Mouse (Mus musculus): ENCODE data around the gene Slit3. TPM values are rescaled to one million over a fixed set of nuclear protein-coding genes. Genes with fewer than 3 reads are reported as not detected.

Slit3 gene
- polyA plus RNA-seq, 1 experiment from 2014 or later, result 11.1 TPM

GRCm38 (mm10) chr11:35557476-35557875 lies 436.5 kb downstream of the Slit3 start:
- DNase-seq (ENCODE audit: low spot score, missing footprints) (no peak), ATAC-seq (ENCODE audit: low FRiP score) (no peak)
- Histone ChIP-seq H3K27me3 (ENCODE audit: control insufficient read depth, insufficient read depth, low read length) (no peaks in the 10 kb centered on the region), H3K9me3 (ENCODE audit: control insufficient read depth, low read length) (no peaks in the 10 kb centered on the region), H3K4me3 (ENCODE audit: low read depth, low read length) (no peak overlapping the region), H3K27ac (ENCODE audit: low read depth, low read length) (no peak overlapping the region), H3K4me2 (no peak overlapping the region), H3K9ac (ENCODE audit: low read length) (no peak overlapping the region), H3K36me3 (ENCODE audit: control insufficient read depth, insufficient read depth, low read length) (no peaks in the 10 kb centered on the region), H3K4me1 (ENCODE audit: control insufficient read depth, insufficient read depth, low read length) (peaks cover 4% of the 10 kb centered on the region; the same call in 1 of the 2 replicates)
- 90% methylated on average over 8 of the region's 8 CpGs for WGBS

- no peak overlapping the region for H3K4me2 ChIP-seq
- peaks cover 4% of the 10 kb centered on the region; the same call in 1 of the 2 replicates for H3K4me1 ChIP-seq (ENCODE audit: control insufficient read depth, insufficient read depth, low read length)
- H3K9ac ChIP-seq (ENCODE audit: low read length), result no peak overlapping the region
- H3K9me3 ChIP-seq (ENCODE audit: control insufficient read depth, low read length), result no peaks in the 10 kb centered on the region
- WGBS, result 75% methylated on average over 2 of the region's 2 CpGs
- H3K27me3 ChIP-seq (ENCODE audit: control insufficient read depth, insufficient read depth, low read length), result no peaks in the 10 kb centered on the region
- H3K36me3 ChIP-seq (ENCODE audit: control insufficient read depth, insufficient read depth, low read length), result no peaks in the 10 kb centered on the region
- no peak overlapping the region for H3K27ac ChIP-seq (ENCODE audit: low read depth, low read length)
- ATAC-seq (ENCODE audit: low FRiP score) (no peak), DNase-seq (ENCODE audit: low spot score, missing footprints) (no peak)
- no peak overlapping the region for H3K4me3 ChIP-seq (ENCODE audit: low read depth, low read length)
These were observed 437.3 kb downstream of the Slit3 start for GRCm38 (mm10) chr11:35558311-35558710.

GRCm38 (mm10) chr11:35559386-35559785 lies 438.4 kb downstream of the Slit3 start:
- no peak overlapping the region for H3K27ac ChIP-seq (ENCODE audit: low read depth, low read length)
- H3K9ac ChIP-seq (ENCODE audit: low read length), result no peak overlapping the region
- H3K9me3 ChIP-seq (ENCODE audit: control insufficient read depth, low read length), result no peaks in the 10 kb centered on the region
- peaks cover 4% of the 10 kb centered on the region; the same call in 1 of the 2 replicates for H3K4me1 ChIP-seq (ENCODE audit: control insufficient read depth, insufficient read depth, low read length)
- no peaks in the 10 kb centered on the region for H3K36me3 ChIP-seq (ENCODE audit: control insufficient read depth, insufficient read depth, low read length)
- no peak for ATAC-seq (ENCODE audit: low FRiP score)
- WGBS, result 74% methylated on average over 3 of the region's 3 CpGs
- H3K27me3 ChIP-seq (ENCODE audit: control insufficient read depth, insufficient read depth, low read length), result no peaks in the 10 kb centered on the region; the same call in 1 of the 2 replicates
- H3K4me3 ChIP-seq (ENCODE audit: low read depth, low read length), result no peak overlapping the region
- no peak for DNase-seq (ENCODE audit: low spot score, missing footprints)
- H3K4me2 ChIP-seq, result no peak overlapping the region

GRCm38 (mm10) chr11:35561760-35562159 lies 440.7 kb downstream of the Slit3 start:
- H3K4me1 ChIP-seq (ENCODE audit: control insufficient read depth, insufficient read depth, low read length), result peaks cover 4% of the 10 kb centered on the region; the same call in 1 of the 2 replicates
- WGBS, result 86% methylated on average over 9 of the region's 9 CpGs
- DNase-seq (ENCODE audit: low spot score, missing footprints), result no peak

GRCm38 (mm10) chr11:35565322-35565721 lies 444.3 kb downstream of the Slit3 start:
- H3K27ac ChIP-seq (ENCODE audit: low read depth, low read length), result no peak overlapping the region
- no peaks in the 10 kb centered on the region for H3K36me3 ChIP-seq (ENCODE audit: control insufficient read depth, insufficient read depth, low read length)
- no peak overlapping the region for H3K9ac ChIP-seq (ENCODE audit: low read length)
- 83% methylated on average over 6 of the region's 6 CpGs for WGBS
- H3K9me3 ChIP-seq (ENCODE audit: control insufficient read depth, low read length), result no peaks in the 10 kb centered on the region
- no peak overlapping the region for H3K4me2 ChIP-seq
- peaks cover 2% of the 10 kb centered on the region; the same call in 1 of the 2 replicates for H3K4me1 ChIP-seq (ENCODE audit: control insufficient read depth, insufficient read depth, low read length)
- no peaks in the 10 kb centered on the region; the same call in 1 of the 2 replicates for H3K27me3 ChIP-seq (ENCODE audit: control insufficient read depth, insufficient read depth, low read length)
- H3K4me3 ChIP-seq (ENCODE audit: low read depth, low read length), result no peak overlapping the region
- ATAC-seq (ENCODE audit: low FRiP score) (no peak), DNase-seq (ENCODE audit: low spot score, missing footprints) (no peak)

More at GRCm38 (mm10) chr11:35561760-35562159, 440.7 kb downstream of the Slit3 start:
- no peaks in the 10 kb centered on the region for H3K9me3 ChIP-seq (ENCODE audit: control insufficient read depth, low read length)
- no peak overlapping the region for H3K9ac ChIP-seq (ENCODE audit: low read length)
- no peak for ATAC-seq (ENCODE audit: low FRiP score)
- no peak overlapping the region for H3K27ac ChIP-seq (ENCODE audit: low read depth, low read length)
- no peaks in the 10 kb centered on the region; the same call in 1 of the 2 replicates for H3K27me3 ChIP-seq (ENCODE audit: control insufficient read depth, insufficient read depth, low read length)
- H3K36me3 ChIP-seq (ENCODE audit: control insufficient read depth, insufficient read depth, low read length), result no peaks in the 10 kb centered on the region
- no peak overlapping the region for H3K4me2 ChIP-seq
- H3K4me3 ChIP-seq (ENCODE audit: low read depth, low read length), result no peak overlapping the region

GRCm38 (mm10) chr11:35566686-35567085 lies 445.7 kb downstream of the Slit3 start:
- Histone ChIP-seq H3K4me3 (ENCODE audit: low read depth, low read length) (no peak overlapping the region), H3K27ac (ENCODE audit: low read depth, low read length) (no peak overlapping the region), H3K4me1 (ENCODE audit: control insufficient read depth, insufficient read depth, low read length) (no peaks in the 10 kb centered on the region; the same call in 1 of the 2 replicates), H3K36me3 (ENCODE audit: control insufficient read depth, insufficient read depth, low read length) (no peaks in the 10 kb centered on the region), H3K4me2 (no peak overlapping the region), H3K27me3 (ENCODE audit: control insufficient read depth, insufficient read depth, low read length) (no peaks in the 10 kb centered on the region; the same call in 1 of the 2 replicates), H3K9me3 (ENCODE audit: control insufficient read depth, low read length) (no peaks in the 10 kb centered on the region), H3K9ac (ENCODE audit: low read length) (no peak overlapping the region)
- WGBS, result 38% methylated on average over 3 of the region's 3 CpGs
- peak; percentile 58; the same call in 1 of the 2 replicates for ATAC-seq (ENCODE audit: low FRiP score)
- no peak for DNase-seq (ENCODE audit: low spot score, missing footprints)

GRCm38 (mm10) chr11:35569126-35569916 lies 448.3 kb downstream of the Slit3 start:
- no peak overlapping the region for H3K4me2 ChIP-seq

GRCm38 (mm10) chr11:35569957-35570356 lies 448.9 kb downstream of the Slit3 start:
- H3K9ac ChIP-seq (ENCODE audit: low read length), result no peak overlapping the region
- no peak for ATAC-seq (ENCODE audit: low FRiP score)
- no peak overlapping the region for H3K27ac ChIP-seq (ENCODE audit: low read depth, low read length)
- no peak overlapping the region for H3K4me3 ChIP-seq (ENCODE audit: low read depth, low read length)
- DNase-seq (ENCODE audit: low spot score, missing footprints), result no peak
- H3K27me3 ChIP-seq (ENCODE audit: control insufficient read depth, insufficient read depth, low read length), result no peaks in the 10 kb centered on the region; the same call in 1 of the 2 replicates
- no peaks in the 10 kb centered on the region; the same call in 1 of the 2 replicates for H3K4me1 ChIP-seq (ENCODE audit: control insufficient read depth, insufficient read depth, low read length)
- no peaks in the 10 kb centered on the region for H3K36me3 ChIP-seq (ENCODE audit: control insufficient read depth, insufficient read depth, low read length)
- H3K9me3 ChIP-seq (ENCODE audit: control insufficient read depth, low read length), result no peaks in the 10 kb centered on the region
- WGBS, result 86% methylated on average over 11 of the region's 11 CpGs
- no peak overlapping the region for H3K4me2 ChIP-seq

More at GRCm38 (mm10) chr11:35569126-35569916, 448.3 kb downstream of the Slit3 start:
- 76% methylated on average over 6 of the region's 6 CpGs for WGBS
- Histone ChIP-seq H3K9ac (ENCODE audit: low read length) (no peak overlapping the region), H3K4me3 (ENCODE audit: low read depth, low read length) (no peak overlapping the region), H3K9me3 (ENCODE audit: control insufficient read depth, low read length) (no peaks in the 10 kb centered on the region), H3K27me3 (ENCODE audit: control insufficient read depth, insufficient read depth, low read length) (no peaks in the 10 kb centered on the region; the same call in 1 of the 2 replicates), H3K27ac (ENCODE audit: low read depth, low read length) (no peak overlapping the region), H3K4me1 (ENCODE audit: control insufficient read depth, insufficient read depth, low read length) (no peaks in the 10 kb centered on the region; the same call in 1 of the 2 replicates), H3K36me3 (ENCODE audit: control insufficient read depth, insufficient read depth, low read length) (no peaks in the 10 kb centered on the region)
- ATAC-seq (ENCODE audit: low FRiP score) (no peak), DNase-seq (ENCODE audit: low spot score, missing footprints) (no peak)

- no peak for ATAC-seq (ENCODE audit: low FRiP score)
- H3K27me3 ChIP-seq (ENCODE audit: control insufficient read depth, insufficient read depth, low read length), result 0 out of 2 replicates have a peak, but pooled peaks cover 2% of the 10 kb centered on the region
- H3K4me2 ChIP-seq, result no peak overlapping the region
These were observed 450.9 kb downstream of the Slit3 start for GRCm38 (mm10) chr11:35571910-35572309.

More at GRCm38 (mm10) chr11:35571910-35572309, 450.9 kb downstream of the Slit3 start:
- no peak overlapping the region for H3K27ac ChIP-seq (ENCODE audit: low read depth, low read length)
- no peaks in the 10 kb centered on the region; the same call in 1 of the 2 replicates for H3K4me1 ChIP-seq (ENCODE audit: control insufficient read depth, insufficient read depth, low read length)
- 89% methylated on average over 3 of the region's 3 CpGs for WGBS
- H3K9ac ChIP-seq (ENCODE audit: low read length), result no peak overlapping the region
- H3K9me3 ChIP-seq (ENCODE audit: control insufficient read depth, low read length), result no peaks in the 10 kb centered on the region
- no peak overlapping the region for H3K4me3 ChIP-seq (ENCODE audit: low read depth, low read length)
- DNase-seq (ENCODE audit: low spot score, missing footprints), result no peak
- no peaks in the 10 kb centered on the region for H3K36me3 ChIP-seq (ENCODE audit: control insufficient read depth, insufficient read depth, low read length)

Data from midbrain, embryonic 11.5 days (tissue).